Mouse (Mus musculus): Measurements from ENCODE around the gene Vmn2r29. TPM values are rescaled to one million over a fixed set of nuclear protein-coding genes. Genes with fewer than 3 reads are reported as not detected.
"Not testable (repeated sequence)": the region's sequence is repeated elsewhere in the genome, so short reads cannot be mapped to it uniquely, and the experiment has no call there.

Vmn2r29 gene
- 2.8 TPM in 1 of 2 replicates, not detected in the other for total RNA-seq (2017)

- ATAC-seq (replicated peaks in 1 of 2; ENCODE audit: insufficient read depth in 1 of 2, low FRiP score in 2 of 2, low TSS enrichment in 1 of 2, low read depth in 1 of 2, poor library complexity in 2 of 2, severe bottlenecking in 2 of 2): not testable (repeated sequence)
These were observed at the start of gene Vmn2r29 for GRCm38 (mm10) chr7:7247228-7247627. Gene Vmn2r29 (minus strand): TSS chr7:7247328.

GRCm38 (mm10) chr7:7295595-7295994, 48.5 kb upstream of the Vmn2r29 start:
- ATAC-seq (replicated peaks in 1 of 2; ENCODE audit: insufficient read depth in 1 of 2, low FRiP score in 2 of 2, low TSS enrichment in 1 of 2, low read depth in 1 of 2, poor library complexity in 2 of 2, severe bottlenecking in 2 of 2): peak; percentile 38 to 39

- ATAC-seq (replicated peaks in 1 of 2; ENCODE audit: insufficient read depth in 1 of 2, low FRiP score in 2 of 2, low TSS enrichment in 1 of 2, low read depth in 1 of 2, poor library complexity in 2 of 2, severe bottlenecking in 2 of 2): peak; percentile 59 to 83
These were observed 34.3 kb upstream of the Vmn2r29 start for GRCm38 (mm10) chr7:7281383-7281782.

- peak; percentile 99 for ATAC-seq (replicated peaks in 1 of 2; ENCODE audit: insufficient read depth in 1 of 2, low FRiP score in 2 of 2, low TSS enrichment in 1 of 2, low read depth in 1 of 2, poor library complexity in 2 of 2, severe bottlenecking in 2 of 2)
These were observed 30.9 kb upstream of the Vmn2r29 start, which contains the start of gene Gm45844 for GRCm38 (mm10) chr7:7277966-7278567. Gene Gm45844 (minus strand): TSS chr7:7278289.

- ATAC-seq (replicated peaks in 1 of 2; ENCODE audit: insufficient read depth in 1 of 2, low FRiP score in 2 of 2, low TSS enrichment in 1 of 2, low read depth in 1 of 2, poor library complexity in 2 of 2, severe bottlenecking in 2 of 2): peak; percentile 0 to 18; a peak in 1 of 4 replicates
These were observed 30.4 kb upstream of the Vmn2r29 start for GRCm38 (mm10) chr7:7277556-7277955.

GRCm38 (mm10) chr7:7209313-7210151, 37.6 kb downstream of the Vmn2r29 start, which contains the start of gene Zfp772:
Gene Zfp772 (minus strand): TSS chr7:7209998.
- ATAC-seq (replicated peaks in 1 of 2; ENCODE audit: insufficient read depth in 1 of 2, low FRiP score in 2 of 2, low TSS enrichment in 1 of 2, low read depth in 1 of 2, poor library complexity in 2 of 2, severe bottlenecking in 2 of 2): not testable (repeated sequence)

GRCm38 (mm10) chr7:7188191-7188942, 58.8 kb downstream of the Vmn2r29 start:
- ATAC-seq (replicated peaks in 1 of 2; ENCODE audit: insufficient read depth in 1 of 2, low FRiP score in 2 of 2, low TSS enrichment in 1 of 2, low read depth in 1 of 2, poor library complexity in 2 of 2, severe bottlenecking in 2 of 2): peak; percentile 99 to 100

GRCm38 (mm10) chr7:7187417-7188190, 59.5 kb downstream of the Vmn2r29 start:
- peak in 1 of 2 experiments; percentile 6; a peak in 2 of 4 replicates for ATAC-seq (replicated peaks in 1 of 2; ENCODE audit: insufficient read depth in 1 of 2, low FRiP score in 2 of 2, low TSS enrichment in 1 of 2, low read depth in 1 of 2, poor library complexity in 2 of 2, severe bottlenecking in 2 of 2)

GRCm38 (mm10) chr7:7185897-7186296, 61.2 kb downstream of the Vmn2r29 start:
- no peak for ATAC-seq (replicated peaks in 1 of 2; ENCODE audit: insufficient read depth in 1 of 2, low FRiP score in 2 of 2, low TSS enrichment in 1 of 2, low read depth in 1 of 2, poor library complexity in 2 of 2, severe bottlenecking in 2 of 2)

Other genes with a start within 250 kb of the Vmn2r29 start
- 10.4 and 23.2 TPM in 2 replicates for gene Zfp954, start 125.8 kb downstream of the Vmn2r29 start, total RNA-seq (2017)
- gene Zfp773, start 110.6 kb downstream of the Vmn2r29 start, total RNA-seq (2017): 5.4 and 7.6 TPM in 2 replicates
- 2.5 and 5.8 TPM in 2 replicates for gene Zfp418, start 76.0 kb downstream of the Vmn2r29 start, total RNA-seq (2017)
- gene Zfp772, start 37.3 kb downstream of the Vmn2r29 start, total RNA-seq (2017): 3.6 and 4.1 TPM in 2 replicates
- 1.3 and 2.3 TPM in 2 replicates for gene Gm45844, start 31.0 kb upstream of the Vmn2r29 start, total RNA-seq (2017)
- 33.7 and 44.8 TPM in 2 replicates for gene Clcn4, start 53.5 kb upstream of the Vmn2r29 start, total RNA-seq (2017)
- 0.13 TPM in 1 of 2 replicates, not detected in the other for gene Vmn2r30, start 90.3 kb upstream of the Vmn2r29 start, total RNA-seq (2017)
- not detected in 2 replicates for gene Gm45783, start 127.2 kb upstream of the Vmn2r29 start, total RNA-seq (2017)
- not detected in 2 replicates for gene Vmn2r31, start 152.4 kb upstream of the Vmn2r29 start, total RNA-seq (2017)
- not detected in 2 replicates for gene Vmn2r32, start 232.7 kb upstream of the Vmn2r29 start, total RNA-seq (2017)

Data from hematopoietic stem cell, adult 5-6 weeks (primary cell).